Mouse (Mus musculus): ENCODE measurements at regions not wholly inside any gene's neighbourhood (a gene's known extent, or its start where the extent isn't known, plus 50 kb on each side); places are given as distances from the start of the nearest gene placed in this dataset.
A peak's percentile ranks its signal among the peaks of the same experiment; 100 is the strongest.
"Not testable (repeated sequence)": the region's sequence is repeated elsewhere in the genome, so short reads cannot be mapped to it uniquely, and the experiment has no call there.

- not testable (repeated sequence) for H3K4me2 ChIP-seq (replicated peaks; ENCODE audit: low read depth); H3K9ac ChIP-seq (ENCODE audit: low read depth, low read length); H3K27ac ChIP-seq (ENCODE audit: low read depth, low read length); H3K9me3 ChIP-seq (ENCODE audit: control insufficient read depth); H3K36me3 ChIP-seq (ENCODE audit: control insufficient read depth, insufficient read depth); H3K4me1 ChIP-seq (replicated peaks; ENCODE audit: control insufficient read depth, insufficient read depth, low read length); ATAC-seq; H3K4me3 ChIP-seq (ENCODE audit: low read depth, low read length); H3K27me3 ChIP-seq (replicated peaks; ENCODE audit: control insufficient read depth, insufficient read depth, low read length)
- 27% methylated on average over 1 of the region's 1 CpGs for WGBS
Measured at GRCm38 (mm10) chr14:53633743-53634142, 620.2 kb downstream of the Dad1 start.

GRCm38 (mm10) chr14:53621376-53621775 lies 632.5 kb downstream of the Dad1 start:
- H3K4me1 ChIP-seq (replicated peaks; ENCODE audit: control insufficient read depth, insufficient read depth, low read length); H3K9ac ChIP-seq (ENCODE audit: low read depth, low read length); ATAC-seq; H3K9me3 ChIP-seq (ENCODE audit: control insufficient read depth); H3K4me3 ChIP-seq (ENCODE audit: low read depth, low read length); H3K36me3 ChIP-seq (ENCODE audit: control insufficient read depth, insufficient read depth); H3K4me2 ChIP-seq (replicated peaks; ENCODE audit: low read depth); H3K27me3 ChIP-seq (replicated peaks; ENCODE audit: control insufficient read depth, insufficient read depth, low read length); H3K27ac ChIP-seq (ENCODE audit: low read depth, low read length): not testable (repeated sequence)
- peak; percentile 51 for TF ChIP-seq CTCF (IDR thresholded peaks at IDR 0.05; ENCODE audit: low read depth)
- 54% methylated on average over 4 of the region's 4 CpGs for WGBS

- not testable (repeated sequence) for H3K9me3 ChIP-seq (ENCODE audit: control insufficient read depth); H3K4me1 ChIP-seq (replicated peaks; ENCODE audit: control insufficient read depth, insufficient read depth, low read length); H3K4me2 ChIP-seq (replicated peaks; ENCODE audit: low read depth); H3K4me3 ChIP-seq (ENCODE audit: low read depth, low read length); H3K9ac ChIP-seq (ENCODE audit: low read depth, low read length); ATAC-seq; H3K36me3 ChIP-seq (ENCODE audit: control insufficient read depth, insufficient read depth); H3K27me3 ChIP-seq (replicated peaks; ENCODE audit: control insufficient read depth, insufficient read depth, low read length); H3K27ac ChIP-seq (ENCODE audit: low read depth, low read length)
- WGBS = 42% methylated on average over 3 of the region's 3 CpGs
Measured at GRCm38 (mm10) chr14:53616061-53616460, 637.8 kb downstream of the Dad1 start.

- H3K27ac ChIP-seq (ENCODE audit: low read depth, low read length) = no peak overlapping the region
- H3K9ac ChIP-seq (ENCODE audit: low read depth, low read length) = no peak overlapping the region
- H3K4me1 ChIP-seq (replicated peaks; ENCODE audit: control insufficient read depth, insufficient read depth, low read length) = no peaks in the 10 kb centered on the region
- no peaks in the 10 kb centered on the region for H3K27me3 ChIP-seq (replicated peaks; ENCODE audit: control insufficient read depth, insufficient read depth, low read length)
- H3K4me3 ChIP-seq (ENCODE audit: low read depth, low read length) = no peak overlapping the region
- no peaks in the 10 kb centered on the region for H3K36me3 ChIP-seq (ENCODE audit: control insufficient read depth, insufficient read depth)
- no peaks in the 10 kb centered on the region for H3K9me3 ChIP-seq (ENCODE audit: control insufficient read depth)
- TF ChIP-seq CTCF (IDR thresholded peaks at IDR 0.05; ENCODE audit: low read depth) = peak; percentile 64
- H3K4me2 ChIP-seq (replicated peaks; ENCODE audit: low read depth) = no peak overlapping the region
- ATAC-seq = no peak
Measured at GRCm38 (mm10) chr14:53614341-53614740, 639.6 kb downstream of the Dad1 start.

GRCm38 (mm10) chr14:53599299-53599698 lies 654.6 kb downstream of the Dad1 start:
- not testable (repeated sequence) for H3K9me3 ChIP-seq (ENCODE audit: control insufficient read depth); H3K4me1 ChIP-seq (replicated peaks; ENCODE audit: control insufficient read depth, insufficient read depth, low read length); H3K36me3 ChIP-seq (ENCODE audit: control insufficient read depth, insufficient read depth); H3K27ac ChIP-seq (ENCODE audit: low read depth, low read length); H3K4me2 ChIP-seq (replicated peaks; ENCODE audit: low read depth); H3K9ac ChIP-seq (ENCODE audit: low read depth, low read length); H3K4me3 ChIP-seq (ENCODE audit: low read depth, low read length); H3K27me3 ChIP-seq (replicated peaks; ENCODE audit: control insufficient read depth, insufficient read depth, low read length); ATAC-seq
- 39% methylated on average over 3 of the region's 3 CpGs for WGBS

- not testable (repeated sequence) for H3K9me3 ChIP-seq (ENCODE audit: control insufficient read depth); H3K9ac ChIP-seq (ENCODE audit: low read depth, low read length); H3K4me1 ChIP-seq (replicated peaks; ENCODE audit: control insufficient read depth, insufficient read depth, low read length); H3K27ac ChIP-seq (ENCODE audit: low read depth, low read length); H3K4me2 ChIP-seq (replicated peaks; ENCODE audit: low read depth); H3K36me3 ChIP-seq (ENCODE audit: control insufficient read depth, insufficient read depth); H3K27me3 ChIP-seq (replicated peaks; ENCODE audit: control insufficient read depth, insufficient read depth, low read length); H3K4me3 ChIP-seq (ENCODE audit: low read depth, low read length); ATAC-seq
Measured at GRCm38 (mm10) chr14:53597287-53597686, 656.6 kb downstream of the Dad1 start.

- peak; percentile 35 for TF ChIP-seq CTCF (IDR thresholded peaks at IDR 0.05; ENCODE audit: low read depth)
- H3K4me2 ChIP-seq (replicated peaks; ENCODE audit: low read depth); H3K9ac ChIP-seq (ENCODE audit: low read depth, low read length); H3K36me3 ChIP-seq (ENCODE audit: control insufficient read depth, insufficient read depth); ATAC-seq; H3K4me1 ChIP-seq (replicated peaks; ENCODE audit: control insufficient read depth, insufficient read depth, low read length); H3K4me3 ChIP-seq (ENCODE audit: low read depth, low read length); H3K9me3 ChIP-seq (ENCODE audit: control insufficient read depth); H3K27ac ChIP-seq (ENCODE audit: low read depth, low read length); H3K27me3 ChIP-seq (replicated peaks; ENCODE audit: control insufficient read depth, insufficient read depth, low read length): not testable (repeated sequence)
- WGBS = 40% methylated on average over 6 of the region's 6 CpGs
Measured at GRCm38 (mm10) chr14:53590601-53591000, 663.3 kb downstream of the Dad1 start.

GRCm38 (mm10) chr14:53582528-53582927 lies 671.4 kb downstream of the Dad1 start:
- not testable (repeated sequence) for H3K9me3 ChIP-seq (ENCODE audit: control insufficient read depth); H3K36me3 ChIP-seq (ENCODE audit: control insufficient read depth, insufficient read depth); H3K27ac ChIP-seq (ENCODE audit: low read depth, low read length); H3K4me1 ChIP-seq (replicated peaks; ENCODE audit: control insufficient read depth, insufficient read depth, low read length); H3K9ac ChIP-seq (ENCODE audit: low read depth, low read length); H3K4me2 ChIP-seq (replicated peaks; ENCODE audit: low read depth); H3K27me3 ChIP-seq (replicated peaks; ENCODE audit: control insufficient read depth, insufficient read depth, low read length); H3K4me3 ChIP-seq (ENCODE audit: low read depth, low read length); ATAC-seq
- 92% methylated on average over 6 of the region's 6 CpGs for WGBS
